Mouse (Mus musculus): ENCODE results near the gene Capn11. TPM values are rescaled to one million over a fixed set of nuclear protein-coding genes. Genes with fewer than 3 reads are reported as not detected.
A peak's percentile ranks its signal among the peaks of the same experiment; 100 is the strongest.

The Capn11 gene
- total and polyA plus RNA-seq, 3 experiments, result 0.03 TPM; not detected in 2

- TF ChIP-seq NELFE (IDR thresholded peaks at IDR 0.05; ENCODE audit: low read depth, low read length) (peak; percentile 41), MYC (IDR thresholded peaks at IDR 0.05; ENCODE audit: low read depth, low read length) (0 out of 2 replicates have a peak, but pooled peaks have one; percentile 19), MYB (IDR thresholded peaks at IDR 0.05; ENCODE audit: low read depth, low read length) (peak; percentile 62; the same call in 1 of the 2 replicates), ETS1 (IDR thresholded peaks at IDR 0.05; ENCODE audit: low read depth, low read length) (no peak), MAX (IDR thresholded peaks at IDR 0.05; ENCODE audit: low read length) (peak; percentile 46; the same call in 1 of the 2 replicates), SIN3A (IDR thresholded peaks at IDR 0.05; ENCODE audit: low read length) (peak; percentile 50)
Observed at GRCm38 (mm10) chr17:45619386-45620256, 39.5 kb downstream of the Capn11 start (continued).

GRCm38 (mm10) chr17:45618941-45619385, 40.2 kb downstream of the Capn11 start:
- Histone ChIP-seq H3K27ac (ENCODE audit: control insufficient read depth, low read depth, low read length) (peak overlapping the region; percentile 36), H3K4me3 (ENCODE audit: control insufficient read depth in 1 of 2, insufficient read depth in 1 of 2, low read depth in 2 of 2, low read length in 2 of 2) (peak overlapping the region; percentile 50 to 84), H3K27me3 (ENCODE audit: control insufficient read depth in 1 of 2, insufficient read depth in 2 of 2, low read length in 2 of 2) (no peaks in the 10 kb centered on the region), H3K79me2 (ENCODE audit: control insufficient read depth, insufficient read depth, low read length, poor library complexity) (no peaks in the 10 kb centered on the region), H3K4me1 (ENCODE audit: control insufficient read depth in 1 of 2, insufficient read depth in 2 of 2, low read length in 2 of 2) (peaks cover 0 to 10% of the 10 kb centered on the region in 2 experiments), H3K36me3 (ENCODE audit: control insufficient read depth in 1 of 2, insufficient read depth in 2 of 2, low read length in 2 of 2) (peaks cover 0 to 5% of the 10 kb centered on the region in 2 experiments; a peak in 2 of 4 replicates), H3K9ac (ENCODE audit: control insufficient read depth, low read depth, low read length, poor library complexity, severe bottlenecking) (peak overlapping the region; percentile 66), H3K9me3 (replicated peaks; ENCODE audit: insufficient read depth, low read length) (no peaks in the 10 kb centered on the region)
- DNase-seq (ENCODE audit: low read depth, low spot score), result peak; percentile 61
- peak; percentile 33; the same call in 1 of the 2 replicates for TF ChIP-seq ELF1 (IDR thresholded peaks at IDR 0.05; ENCODE audit: low read depth, low read length)
- peak; percentile 71 for TF ChIP-seq MAZ (IDR thresholded peaks at IDR 0.05; ENCODE audit: low read depth, low read length)
- no peak; a peak in 1 of 4 replicates for TF ChIP-seq POLR2A (IDR thresholded peaks at IDR 0.05; ENCODE audit: control insufficient read depth in 1 of 2, insufficient read depth in 1 of 2, low read depth in 1 of 2, low read length in 2 of 2, poor library complexity in 1 of 2)
- TF ChIP-seq SIN3A (IDR thresholded peaks at IDR 0.05; ENCODE audit: low read length), result 0 out of 2 replicates have a peak, but pooled peaks have one; percentile 10
- no peak for TF ChIP-seq E2F4 (IDR thresholded peaks at IDR 0.05; ENCODE audit: borderline replicate concordance, low read depth, low read length)
- no peak for TF ChIP-seq UBTF (IDR thresholded peaks at IDR 0.05; ENCODE audit: borderline replicate concordance, insufficient read depth, low read depth, low read length)
- no peak for TF ChIP-seq SMC3 (IDR thresholded peaks at IDR 0.05; ENCODE audit: low read depth, low read length)
- peak; percentile 51; the same call in 1 of the 2 replicates for TF ChIP-seq HCFC1 (IDR thresholded peaks at IDR 0.05; ENCODE audit: low read depth, low read length)
- TF ChIP-seq MEF2A (IDR thresholded peaks at IDR 0.05; ENCODE audit: extremely low read depth, insufficient replicate concordance, low read depth, low read length, poor library complexity, severe bottlenecking), result no peak
- TF ChIP-seq EP300 (IDR thresholded peaks at IDR 0.05; ENCODE audit: low read depth in 1 of 2, low read length in 2 of 2), result 0 out of 4 replicates have a peak, but pooled peaks of 1 of the 2 experiments have one; percentile 10
- TF ChIP-seq NELFE (IDR thresholded peaks at IDR 0.05; ENCODE audit: low read depth, low read length), result peak; percentile 45; the same call in 1 of the 2 replicates
